Mouse (Mus musculus) heart, adult 2 months (tissue): ENCODE measurements at regions not wholly inside any gene's neighbourhood (a gene's known extent, or its start where the extent isn't known, plus 50 kb on each side); places are given as distances from the start of the nearest gene placed in this dataset.

Experiments
- DNase-seq, 2 experiments: peaks; one replicate each; pipeline ENCODE4 v3.0.0; 2021
- H3K27ac ChIP-seq: fragments of 200-600 bp; 2 replicates; pipeline ENCODE4 v1.8.1; 2022
- H3K27me3 ChIP-seq: fragments of 200-500 bp; 2 replicates; pipeline ENCODE4 v1.6.1; 2012; ENCODE audit warnings: mild to moderate bottlenecking, low read length, inconsistent platforms, mixed read lengths; ENCODE audit not compliant: control insufficient read depth, insufficient read depth
- H3K36me3 ChIP-seq: fragments of 200-500 bp; 2 replicates; pipeline ENCODE4 v1.6.1; 2012; ENCODE audit warnings: low read length, inconsistent platforms; ENCODE audit not compliant: control insufficient read depth, insufficient read depth
- H3K4me1 ChIP-seq: fragments of 200-500 bp; 2 replicates; pipeline ENCODE4 v1.6.1; 2011; ENCODE audit warnings: low read length; ENCODE audit not compliant: control insufficient read depth, insufficient read depth
- H3K4me3 ChIP-seq: fragments of 200-600 bp; 2 replicates; pipeline ENCODE4 v1.8.1; 2022
- H3K79me2 ChIP-seq: fragments of 200-500 bp; replicated peaks from 2 replicates; pipeline ENCODE4 v1.6.1; 2012; ENCODE audit warnings: mild to moderate bottlenecking, inconsistent platforms, low read length, moderate library complexity, mixed read lengths; ENCODE audit not compliant: control insufficient read depth, insufficient read depth
- H3K9ac ChIP-seq: fragments of 200-500 bp; 2 replicates; pipeline ENCODE4 v1.6.1; 2012; ENCODE audit warnings: low read depth, mild to moderate bottlenecking, control low read depth, inconsistent platforms, low read length, mixed read lengths
- CTCF ChIP-seq: fragments of 200-600 bp; IDR thresholded peaks from 2 replicates; pipeline ENCODE4 v1.8.1; 2022; ENCODE audit warnings: antibody characterized with exemption, mild to moderate bottlenecking, moderate library complexity
- EP300 ChIP-seq: fragments of 200-500 bp; IDR thresholded peaks from 2 replicates; pipeline ENCODE4 v1.6.1; 2011; ENCODE audit warnings: low read depth, low read length, control low read depth; ENCODE audit not compliant: insufficient read depth
- POLR2A ChIP-seq: fragments of 200-500 bp; IDR thresholded peaks from 2 replicates; pipeline ENCODE4 v1.6.1; 2011; ENCODE audit warnings: mild to moderate bottlenecking, low read depth, low read length, control low read depth; ENCODE audit not compliant: insufficient read depth
- WGBS: fragments of 180-500 bp; shearing (Covaris S2); methylation state at CpG from one replicate; pipeline ENCODE4 v1.1.7; 2018; 5-methylcytosine and 5-hydroxymethylcytosine counted together
- intact Hi-C: fragments of 180-260 bp; cut with DNase I; formaldehyde crosslinking; loops from one replicate; pipeline ENCODE4 v1.15.1; 2025

DNA sequence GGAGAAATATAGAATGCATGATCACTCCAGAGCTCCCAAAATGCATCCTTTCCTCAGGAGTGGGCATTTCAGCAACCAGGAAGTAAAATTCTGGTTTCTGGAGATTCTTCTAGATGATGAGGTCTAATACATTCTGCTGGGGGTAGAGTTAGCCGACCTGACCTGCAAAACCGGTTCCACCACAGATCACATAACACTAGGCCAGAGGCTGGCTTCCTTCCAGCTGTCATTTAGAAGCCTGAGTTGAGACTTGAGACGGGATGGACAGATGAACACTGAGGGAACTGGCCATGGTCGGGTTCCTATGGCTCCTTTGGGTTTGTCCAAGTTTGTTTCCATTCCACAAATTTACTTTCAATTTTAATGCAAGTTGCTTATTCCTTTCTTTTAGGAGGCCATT is 62.6 kb upstream of the Phactr1 start:
- TF ChIP-seq POLR2A (no peak), EP300 (no peak), CTCF (no peak)
- Histone ChIP-seq H3K27ac (no peak overlapping the region), H3K27me3 (no peaks in the 10 kb centered on the region), H3K4me3 (no peak overlapping the region), H3K36me3 (no peaks in the 10 kb centered on the region), H3K79me2 (no peaks in the 10 kb centered on the region), H3K4me1 (no peaks in the 10 kb centered on the region; the same call in 1 of the 2 replicates), H3K9ac (no peak overlapping the region)
- WGBS = 59% methylated on average over 4 of the region's 4 CpGs
- intact Hi-C loops = no loop called here
- no peak for DNase-seq

- H3K79me2 ChIP-seq = no peaks in the 10 kb centered on the region
- H3K4me1 ChIP-seq = no peaks in the 10 kb centered on the region; the same call in 1 of the 2 replicates
- 93% methylated on average over 6 of the region's 6 CpGs for WGBS
- intact Hi-C loops = no loop called here
- H3K4me3 ChIP-seq = no peak overlapping the region
- H3K36me3 ChIP-seq = no peaks in the 10 kb centered on the region
- no peak overlapping the region for H3K27ac ChIP-seq
- H3K27me3 ChIP-seq = no peaks in the 10 kb centered on the region
- no peak overlapping the region for H3K9ac ChIP-seq
- no peak for TF ChIP-seq EP300
- no peak for TF ChIP-seq POLR2A
- no peak for TF ChIP-seq CTCF
- no peak for DNase-seq
These were observed 60.7 kb upstream of the Phactr1 start for GRCm38 (mm10) chr13:42619555-42620280.

DNA sequence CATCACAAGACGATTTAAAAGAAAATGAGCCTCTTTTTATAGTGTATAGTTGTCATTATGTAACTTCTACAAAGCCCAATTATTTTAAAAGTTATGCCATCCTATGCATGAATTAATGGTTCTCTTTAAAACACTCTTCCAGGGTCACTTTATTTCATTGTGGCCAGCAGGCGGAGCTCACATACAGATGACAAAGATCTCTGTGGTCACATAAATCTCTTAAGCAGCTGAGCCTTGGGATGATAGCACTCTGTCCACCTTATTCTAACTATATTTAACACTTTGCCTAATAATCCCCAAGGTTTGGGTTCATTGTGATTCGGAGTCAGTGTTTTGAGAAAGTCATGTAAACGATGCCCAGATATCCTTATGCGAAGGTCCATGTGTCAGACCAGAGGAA is 56.9 kb upstream of the Phactr1 start:
- Histone ChIP-seq H3K27ac (no peak overlapping the region), H3K9ac (no peak overlapping the region), H3K27me3 (no peaks in the 10 kb centered on the region), H3K4me1 (no peaks in the 10 kb centered on the region), H3K79me2 (no peaks in the 10 kb centered on the region), H3K4me3 (no peak overlapping the region), H3K36me3 (no peaks in the 10 kb centered on the region)
- no peak for TF ChIP-seq EP300
- TF ChIP-seq CTCF = peak; percentile 68
- DNase-seq = peak in 1 of 2 experiments; percentile 20
- intact Hi-C loops = loop anchor here (1.0 kb wide), 1 partner anchor 169 kb away; no protein-coding TSS in a partner anchor
- WGBS = 41% methylated on average over 5 of the region's 5 CpGs
